Mouse (Mus musculus) MEL (cell line): Measurements from ENCODE around the gene Sgsm2. TPM values are rescaled to one million over a fixed set of nuclear protein-coding genes. Genes with fewer than 3 reads are reported as not detected.

Source experiments
- DNase-seq: peaks from one replicate; pipeline ENCODE4 v3.0.0; 2011; ENCODE audit warnings: low read depth, low spot score
- H3K27ac ChIP-seq: 2 replicates; pipeline ENCODE4 v1.5.1; 2012; ENCODE audit warnings: low read depth, mild to moderate bottlenecking, control low read depth, low read length, moderate library complexity; ENCODE audit not compliant: control insufficient read depth
- H3K27me3 ChIP-seq, 2 experiments: fragments of 150-350 bp in 1 of 2; sonication (generic) in 1 of 2; 2 replicates each; pipeline ENCODE4 v1.6.1; 2012; ENCODE audit warnings: low read length in 2 of 2, mild to moderate bottlenecking in 2 of 2, improper control_type of control experiment in 1 of 2, moderate library complexity in 1 of 2; ENCODE audit not compliant: insufficient read depth in 2 of 2, control insufficient read depth in 1 of 2
- H3K36me3 ChIP-seq, 2 experiments: 2 replicates each; pipeline ENCODE4 v1.6.1; 2012 to 2014; ENCODE audit warnings: low read length in 2 of 2, improper control_type of control experiment in 1 of 2, inconsistent platforms in 1 of 2, mild to moderate bottlenecking in 1 of 2; ENCODE audit not compliant: insufficient read depth in 2 of 2, control insufficient read depth in 1 of 2
- H3K4me1 ChIP-seq, 2 experiments: fragments of 150-350 bp in 1 of 2; sonication (generic) in 1 of 2; 2 replicates each; pipeline ENCODE4 v1.6.1; 2012; ENCODE audit warnings: low read length in 2 of 2, improper control_type of control experiment in 1 of 2, mild to moderate bottlenecking in 1 of 2; ENCODE audit not compliant: insufficient read depth in 2 of 2, control insufficient read depth in 1 of 2
- H3K4me3 ChIP-seq, 2 experiments: fragments of 150-350 bp in 1 of 2; sonication (generic) in 1 of 2; 2 replicates each; pipeline ENCODE4 v1.5.1; 2012; ENCODE audit warnings: low read depth in 2 of 2, low read length in 2 of 2, mild to moderate bottlenecking in 2 of 2, moderate library complexity in 2 of 2, control low read depth in 1 of 2, improper control_type of control experiment in 1 of 2; ENCODE audit not compliant: control insufficient read depth in 1 of 2, insufficient read depth in 1 of 2
- H3K79me2 ChIP-seq: 2 replicates; pipeline ENCODE4 v1.6.1; 2012; ENCODE audit warnings: mild to moderate bottlenecking, low read length, moderate library complexity; ENCODE audit not compliant: control insufficient read depth, poor library complexity, insufficient read depth
- H3K9ac ChIP-seq: 2 replicates; pipeline ENCODE4 v1.6.1; 2012; ENCODE audit warnings: low read depth, mild to moderate bottlenecking, control low read depth, low read length, moderate library complexity; ENCODE audit not compliant: control insufficient read depth, poor library complexity, severe bottlenecking
- H3K9me3 ChIP-seq: fragments of 150-350 bp; sonication (generic); replicated peaks from 2 replicates; pipeline ENCODE4 v1.6.1; 2012; ENCODE audit warnings: mild to moderate bottlenecking, low read length, improper control_type of control experiment, moderate library complexity; ENCODE audit not compliant: insufficient read depth
- CHD1 ChIP-seq: IDR thresholded peaks from 2 replicates; pipeline ENCODE4 v1.6.1; 2012; ENCODE audit warnings: low read depth, mild to moderate bottlenecking, inconsistent platforms, low read length, improper control_type of control experiment
- E2F4 ChIP-seq: IDR thresholded peaks from 2 replicates; pipeline ENCODE4 v1.6.1; 2011; ENCODE audit warnings: low read depth, low read length, improper control_type of control experiment, borderline replicate concordance
- EP300 ChIP-seq, 2 experiments: IDR thresholded peaks; 2 replicates each; pipeline ENCODE4 v1.6.1; 2011; ENCODE audit warnings: improper control_type of control experiment in 2 of 2, low read length in 2 of 2, low read depth in 1 of 2, mild to moderate bottlenecking in 1 of 2
- ETS1 ChIP-seq: IDR thresholded peaks from 2 replicates; pipeline ENCODE4 v1.6.1; 2012; ENCODE audit warnings: low read depth, mild to moderate bottlenecking, inconsistent platforms, low read length, improper control_type of control experiment, moderate library complexity
- GATA1 ChIP-seq: IDR thresholded peaks from 2 replicates; pipeline ENCODE4 v1.6.1; 2011; ENCODE audit warnings: low read depth, low read length, improper control_type of control experiment
- HCFC1 ChIP-seq: IDR thresholded peaks from 2 replicates; pipeline ENCODE4 v1.6.1; 2012; ENCODE audit warnings: low read depth, mild to moderate bottlenecking, inconsistent platforms, low read length, improper control_type of control experiment, moderate library complexity
- JUND ChIP-seq: IDR thresholded peaks from 2 replicates; pipeline ENCODE4 v1.6.1; 2011; ENCODE audit warnings: low read depth, mild to moderate bottlenecking, improper control_type of control experiment, low read length
- MAFK ChIP-seq: IDR thresholded peaks from 2 replicates; pipeline ENCODE4 v1.6.1; 2011; ENCODE audit warnings: low read depth, mild to moderate bottlenecking, low read length, improper control_type of control experiment, borderline replicate concordance
- MAX ChIP-seq: IDR thresholded peaks from 2 replicates; pipeline ENCODE4 v1.6.1; 2011; ENCODE audit warnings: low read length, improper control_type of control experiment
- MAZ ChIP-seq: IDR thresholded peaks from 2 replicates; pipeline ENCODE4 v1.6.1; 2012; ENCODE audit warnings: low read depth, mild to moderate bottlenecking, inconsistent platforms, low read length, improper control_type of control experiment
- MXI1 ChIP-seq: IDR thresholded peaks from 2 replicates; pipeline ENCODE4 v1.6.1; 2011; ENCODE audit warnings: mild to moderate bottlenecking, low read depth, low read length, improper control_type of control experiment
- MYB ChIP-seq: IDR thresholded peaks from 2 replicates; pipeline ENCODE4 v1.6.1; 2011; ENCODE audit warnings: mild to moderate bottlenecking, low read depth, low read length, improper control_type of control experiment
- MYC ChIP-seq: IDR thresholded peaks from 2 replicates; pipeline ENCODE4 v1.6.1; 2011; ENCODE audit warnings: low read depth, mild to moderate bottlenecking, low read length, improper control_type of control experiment, moderate library complexity
- NRF1 ChIP-seq: IDR thresholded peaks from 2 replicates; pipeline ENCODE4 v1.6.1; 2014; ENCODE audit warnings: low read depth, mild to moderate bottlenecking, inconsistent platforms, low read length, improper control_type of control experiment, moderate library complexity; ENCODE audit not compliant: poor library complexity, insufficient read depth, severe bottlenecking
- POLR2AphosphoS2 ChIP-seq: IDR thresholded peaks from 2 replicates; pipeline ENCODE4 v1.6.1; 2011; ENCODE audit warnings: low read length, improper control_type of control experiment
- RCOR1 ChIP-seq: IDR thresholded peaks from 2 replicates; pipeline ENCODE4 v1.6.1; 2012; ENCODE audit warnings: low read depth, mild to moderate bottlenecking, inconsistent platforms, low read length, improper control_type of control experiment
- SIN3A ChIP-seq: IDR thresholded peaks from 2 replicates; pipeline ENCODE4 v1.6.1; 2012; ENCODE audit warnings: low read length, improper control_type of control experiment, inconsistent platforms
- SMC3 ChIP-seq: IDR thresholded peaks from 2 replicates; pipeline ENCODE4 v1.6.1; 2011; ENCODE audit warnings: low read depth, low read length, improper control_type of control experiment
- TAL1 ChIP-seq: IDR thresholded peaks from 2 replicates; pipeline ENCODE4 v1.6.1; 2012; ENCODE audit warnings: mild to moderate bottlenecking, inconsistent platforms, low read length, moderate library complexity, mixed read lengths
- TBP ChIP-seq: IDR thresholded peaks from 2 replicates; pipeline ENCODE4 v1.8.0; 2011; ENCODE audit warnings: low read depth, low read length, improper control_type of control experiment
- TCF12 ChIP-seq: IDR thresholded peaks from 2 replicates; pipeline ENCODE4 v1.6.1; 2014; ENCODE audit warnings: low read depth, mild to moderate bottlenecking, inconsistent platforms, low read length, improper control_type of control experiment, moderate library complexity
- ZNF384 ChIP-seq: IDR thresholded peaks from 2 replicates; pipeline ENCODE4 v1.6.1; 2012; ENCODE audit warnings: low read depth, mild to moderate bottlenecking, inconsistent platforms, low read length, improper control_type of control experiment
- polyA plus RNA-seq, 2 experiments: library from polyadenylated mRNA; stranded (reverse) in 1 of 2; unstranded in 1 of 2; fragments of >175 nt in 1 of 2; fragments of >200 nt in 1 of 2; gene quantifications; 2 replicates each; pipeline versions ENCODE4 v1.2.1 to v1.2.4; 2012; ENCODE audit warnings: low replicate concordance in 2 of 2, low read depth in 1 of 2; ENCODE audit not compliant: insufficient read length in 2 of 2, insufficient read depth in 1 of 2, missing spikeins in 1 of 2
- total RNA-seq: library from RNA; depleted of rRNA; stranded (reverse); fragments of 300-350 nt; gene quantifications from 2 replicates; pipeline ENCODE4 v1.2.3, GENCODE M21; 2012

Gene Sgsm2
- total and polyA plus RNA-seq, 3 experiments = 7.2 to 15.1 TPM; not detected in 1

- Histone ChIP-seq H3K27me3 (no peaks in the 10 kb centered on the region), H3K4me3 (peak overlapping the region in 1 of 2 experiments; percentile 97; a peak in 2 of 4 replicates), H3K36me3 (peaks cover 4 to 31% of the 10 kb centered on the region in 2 experiments), H3K9me3 (no peaks in the 10 kb centered on the region), H3K9ac (peak overlapping the region; percentile 44; the same call in 1 of the 2 replicates), H3K79me2 (peaks cover 36% of the 10 kb centered on the region), H3K4me1 (peaks cover 12 to 14% of the 10 kb centered on the region in 2 experiments), H3K27ac (peak overlapping the region; percentile 48)
- peak; percentile 54 for DNase-seq
- 0 out of 2 replicates have a peak, but pooled peaks have one; percentile 10 for TF ChIP-seq CHD1
- TF ChIP-seq MAX = no peak
These were observed 30.4 kb upstream of the Sgsm2 start for GRCm38 (mm10) chr11:74927236-74927725.

GRCm38 (mm10) chr11:74926388-74927005, 29.6 kb upstream of the Sgsm2 start:
- peak; percentile 96 for DNase-seq
- TF ChIP-seq EP300 (IDR thresholded peaks at IDR 0.05; ENCODE audit: low read depth in 1 of 2, low read length in 2 of 2) (peak; percentile 65 to 77), TBP (peak; percentile 73), HCFC1 (peak; percentile 60; the same call in 1 of the 2 replicates), POLR2AphosphoS2 (no peak), NRF1 (no peak), MYB (peak; percentile 57; the same call in 1 of the 2 replicates), GATA1 (peak; percentile 81), SIN3A (peak; percentile 92), TCF12 (peak; percentile 69), MAX (0 out of 2 replicates have a peak, but pooled peaks have one; percentile 32), MAFK (peak; percentile 74; the same call in 1 of the 2 replicates), ZNF384 (no peak), ETS1 (peak; percentile 83), MAZ (peak; percentile 72; the same call in 1 of the 2 replicates), MXI1 (0 out of 2 replicates have a peak, but pooled peaks have one; percentile 37), CHD1 (peak; percentile 55; the same call in 1 of the 2 replicates), TAL1 (peak; percentile 45; the same call in 1 of the 2 replicates), SMC3 (no peak), JUND (peak; percentile 49; the same call in 1 of the 2 replicates), MYC (peak; percentile 42; the same call in 1 of the 2 replicates), RCOR1 (peak; percentile 47; the same call in 1 of the 2 replicates), E2F4 (no peak)
- Histone ChIP-seq H3K27ac (peak overlapping the region; percentile 91), H3K4me3 (peak overlapping the region; percentile 95 to 97), H3K27me3 (no peaks in the 10 kb centered on the region), H3K4me1 (peaks cover 12 to 13% of the 10 kb centered on the region in 2 experiments), H3K79me2 (peaks cover 36% of the 10 kb centered on the region), H3K9ac (peak overlapping the region; percentile 93), H3K36me3 (peaks cover 2 to 31% of the 10 kb centered on the region in 2 experiments), H3K9me3 (no peaks in the 10 kb centered on the region)
